Comparison of ENCODE assay signal across 14 mouse cellular contexts in the genomic region with DNA sequence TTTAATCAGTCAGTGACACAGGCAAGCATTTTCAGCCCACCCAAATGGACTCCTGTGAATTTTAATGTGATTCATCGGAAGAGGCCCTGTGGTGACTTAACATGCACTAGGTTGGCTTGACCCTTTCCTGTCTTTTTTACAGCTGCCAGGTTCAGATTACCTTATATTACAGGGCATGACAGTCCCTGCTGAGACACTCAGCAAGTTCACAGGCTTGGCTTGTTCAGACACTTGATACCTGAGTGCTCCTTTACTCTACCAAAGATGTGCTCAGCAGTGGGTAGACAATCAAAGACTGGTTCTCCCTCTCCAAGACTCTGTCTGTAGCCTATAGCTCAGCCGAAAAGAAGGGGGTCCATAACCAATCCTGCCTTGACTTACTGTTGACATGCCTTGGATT.
"Had no signal": no experiment of that assay in that cellular context is flagged by ENCODE, and none has a peak within 500 bp of the region (broad histone marks: within the 10 kb centered on the region; RNA-seq: fewer than 3 reads in every experiment).

No protein-coding gene starts in this region.

- H3K4me2 ChIP-seq: limb, embryonic 12.5 days; limb, embryonic 15.5 days; liver, embryonic 13.5 days; midbrain, embryonic 13.5 days had no signal

- H3K9ac ChIP-seq: limb, embryonic 12.5 days; limb, embryonic 15.5 days; liver, embryonic 13.5 days; midbrain, embryonic 13.5 days had no signal

- DNase-seq: kidney, adult 18-20 months; kidney, postnatal 4 days; liver, embryonic 13.5 days; lung, adult 2 months; lung, postnatal 14 days; lung, postnatal 4 days; thymus, adult 18-20 months; thymus, postnatal 36 days had no signal

- H3K27ac ChIP-seq: kidney, postnatal 0 days; limb, embryonic 12.5 days; limb, embryonic 15.5 days; liver, embryonic 13.5 days; midbrain, embryonic 13.5 days had no signal

- H3K4me3 ChIP-seq: limb, embryonic 12.5 days; limb, embryonic 15.5 days; liver, embryonic 13.5 days; midbrain, embryonic 13.5 days had no signal

- H3K36me3 ChIP-seq: limb, embryonic 12.5 days; limb, embryonic 15.5 days; liver, embryonic 13.5 days; midbrain, embryonic 13.5 days had no signal

- H3K27me3 ChIP-seq: limb, embryonic 12.5 days; limb, embryonic 15.5 days; liver, embryonic 13.5 days; midbrain, embryonic 13.5 days had no signal

- H3K9me3 ChIP-seq: limb, embryonic 12.5 days; limb, embryonic 15.5 days; liver, embryonic 13.5 days; midbrain, embryonic 13.5 days had no signal

- ATAC-seq: intestine, embryonic 16.5 days; midbrain, embryonic 13.5 days; midbrain, embryonic 16.5 days had no signal

- H3K4me1 ChIP-seq: limb, embryonic 12.5 days; limb, embryonic 15.5 days; liver, embryonic 13.5 days; midbrain, embryonic 13.5 days had no signal
